Mouse (Mus musculus) hindbrain, embryonic 10.5 days (tissue): ENCODE measurements around the gene Tes3-ps. TPM values are rescaled to one million over a fixed set of nuclear protein-coding genes. Genes with fewer than 3 reads are reported as not detected.

Source experiments
- DNase-seq: peaks from one replicate; pipeline ENCODE4 v3.0.0-alpha.2; 2017; ENCODE audit warnings: low spot score
- H3K27ac ChIP-seq: fragments of 300-500 bp; sonication (generic); 2 replicates; pipeline ENCODE4 v1.5.1; 2016; ENCODE audit warnings: mild to moderate bottlenecking, moderate library complexity
- H3K27me3 ChIP-seq: fragments of 300-500 bp; sonication (generic); 2 replicates; pipeline ENCODE4 v1.6.1; 2016; ENCODE audit warnings: mild to moderate bottlenecking; ENCODE audit not compliant: poor library complexity, insufficient read depth, severe bottlenecking
- H3K36me3 ChIP-seq: fragments of 300-500 bp; sonication (generic); 2 replicates; pipeline ENCODE4 v1.6.1; 2016; ENCODE audit warnings: mild to moderate bottlenecking, moderate library complexity
- H3K4me1 ChIP-seq: fragments of 300-500 bp; sonication (generic); replicated peaks from 2 replicates; pipeline ENCODE4 v1.6.1; 2016; ENCODE audit warnings: mild to moderate bottlenecking
- H3K4me3 ChIP-seq: fragments of 300-500 bp; sonication (generic); 2 replicates; pipeline ENCODE4 v1.5.1; 2016; ENCODE audit warnings: mild to moderate bottlenecking, moderate library complexity
- H3K9me3 ChIP-seq: fragments of 300-500 bp; sonication (generic); 2 replicates; pipeline ENCODE4 v1.6.1; 2016; ENCODE audit warnings: mild to moderate bottlenecking, moderate library complexity
- WGBS: fragments of 180-500 bp; shearing (Covaris S2); methylation state at CpG from one replicate; pipeline ENCODE4 v1.1.7; 2016; 5-methylcytosine and 5-hydroxymethylcytosine counted together
- polyA plus RNA-seq: library from polyadenylated mRNA; unstranded; fragments of >200 nt; fragmentation: Nextera tagmentation; extraction: Ambion mirVana; gene quantifications from 2 replicates; pipeline ENCODE4 v1.2.1, GENCODE M21; 2016

The Tes3-ps gene
- polyA plus RNA-seq, 1 experiment from 2014 or later: 1.1 TPM

DNA sequence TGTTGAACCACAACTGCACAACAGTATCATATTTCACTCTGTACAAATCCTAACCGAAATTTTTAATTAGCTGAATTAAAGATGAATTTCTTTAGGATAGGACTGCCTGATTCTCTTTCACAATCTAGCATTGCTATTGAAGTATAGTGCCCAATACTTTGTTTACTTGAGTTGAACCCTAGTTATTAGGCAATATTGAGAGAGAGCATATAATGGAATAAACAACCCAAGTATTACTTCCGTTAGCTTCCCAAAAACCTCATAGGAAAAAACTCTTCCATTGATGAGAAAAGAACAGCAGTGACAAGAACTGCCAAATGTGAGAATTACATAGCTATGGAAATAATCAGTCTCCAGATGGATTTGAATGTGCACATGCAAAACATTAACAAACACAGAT lies 33.1 kb downstream of the Tes3-ps start:
- no peak for DNase-seq
- no peaks in the 10 kb centered on the region for H3K36me3 ChIP-seq
- H3K4me1 ChIP-seq: no peaks in the 10 kb centered on the region
- no peak overlapping the region for H3K27ac ChIP-seq
- H3K4me3 ChIP-seq: no peak overlapping the region
- H3K27me3 ChIP-seq: no peaks in the 10 kb centered on the region
- no peaks in the 10 kb centered on the region for H3K9me3 ChIP-seq
- WGBS: 85% methylated on average over 2 of the region's 2 CpGs

DNA sequence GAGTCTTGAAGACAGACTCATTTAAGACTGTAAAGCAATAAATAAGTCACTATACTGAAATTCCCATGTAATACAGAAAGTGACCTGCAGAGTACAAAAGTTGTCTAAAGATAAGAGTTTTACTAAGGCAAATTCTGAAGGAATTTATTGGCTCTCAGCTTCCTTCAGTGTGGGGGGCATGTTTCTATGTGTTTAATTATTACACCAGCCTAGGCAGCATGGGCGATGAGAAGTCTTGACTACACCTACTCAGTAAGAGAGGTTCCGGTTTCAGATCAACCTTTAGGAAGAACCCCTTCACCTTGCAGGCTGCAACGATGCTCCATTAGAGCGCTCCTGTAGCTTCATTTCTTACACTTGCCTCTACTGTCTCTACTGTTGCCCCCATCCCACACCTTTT lies 37.5 kb downstream of the Tes3-ps start:
- H3K27me3 ChIP-seq: no peaks in the 10 kb centered on the region
- 92% methylated on average over 4 of the region's 4 CpGs for WGBS
- H3K9me3 ChIP-seq: no peaks in the 10 kb centered on the region
- no peak for DNase-seq
- H3K4me1 ChIP-seq: no peaks in the 10 kb centered on the region
- no peaks in the 10 kb centered on the region for H3K36me3 ChIP-seq
- H3K27ac ChIP-seq: no peak overlapping the region
- no peak overlapping the region for H3K4me3 ChIP-seq

DNA sequence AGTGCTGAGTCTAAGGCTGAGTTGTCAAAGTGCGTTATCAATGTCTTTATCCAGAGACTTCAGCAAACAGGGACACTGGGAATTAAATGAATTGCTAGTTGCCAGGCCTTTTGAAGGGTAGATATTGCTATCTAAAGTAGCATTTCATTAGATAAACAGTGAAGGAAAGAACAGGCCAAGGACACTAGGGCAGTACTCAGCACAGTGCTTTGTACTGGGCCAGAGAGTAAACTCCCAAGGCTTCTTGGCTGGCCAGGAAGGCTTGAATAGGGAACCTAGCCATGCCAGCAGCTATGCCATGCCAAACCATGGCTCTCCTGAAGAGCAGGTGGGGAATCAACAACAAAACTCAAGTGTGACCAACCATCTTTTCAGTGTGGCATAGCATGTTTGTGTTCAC lies 43.8 kb downstream of the Tes3-ps start:
- Histone ChIP-seq H3K4me3 (no peak overlapping the region), H3K4me1 (no peaks in the 10 kb centered on the region), H3K36me3 (no peaks in the 10 kb centered on the region), H3K9me3 (no peaks in the 10 kb centered on the region), H3K27ac (no peak overlapping the region), H3K27me3 (no peaks in the 10 kb centered on the region)
- 98% methylated on average over 1 of the region's 1 CpGs for WGBS
- DNase-seq: no peak

DNA sequence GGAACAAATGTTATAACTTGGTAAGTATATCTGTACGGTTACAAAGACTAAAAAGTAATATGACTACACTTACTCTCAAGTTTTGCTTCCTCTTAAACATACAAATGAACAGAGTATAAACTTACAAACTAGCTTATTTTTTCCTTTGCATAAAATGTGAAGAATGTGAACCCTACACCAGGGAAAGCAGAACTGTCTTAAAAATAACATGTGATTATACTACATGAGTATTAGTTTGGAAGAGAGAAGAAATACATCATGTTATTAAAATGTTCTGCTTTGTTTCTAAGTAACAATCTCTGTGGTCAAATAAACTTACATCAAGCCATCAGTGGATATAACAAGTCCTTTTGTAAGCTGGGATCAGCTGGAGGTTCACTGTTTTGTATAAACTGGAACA lies 45.6 kb downstream of the Tes3-ps start:
- Histone ChIP-seq H3K9me3 (no peaks in the 10 kb centered on the region), H3K27ac (no peak overlapping the region), H3K4me1 (no peaks in the 10 kb centered on the region), H3K27me3 (no peaks in the 10 kb centered on the region), H3K36me3 (no peaks in the 10 kb centered on the region), H3K4me3 (no peak overlapping the region)
- DNase-seq: no peak
- 89% methylated on average over 1 of the region's 1 CpGs for WGBS

DNA sequence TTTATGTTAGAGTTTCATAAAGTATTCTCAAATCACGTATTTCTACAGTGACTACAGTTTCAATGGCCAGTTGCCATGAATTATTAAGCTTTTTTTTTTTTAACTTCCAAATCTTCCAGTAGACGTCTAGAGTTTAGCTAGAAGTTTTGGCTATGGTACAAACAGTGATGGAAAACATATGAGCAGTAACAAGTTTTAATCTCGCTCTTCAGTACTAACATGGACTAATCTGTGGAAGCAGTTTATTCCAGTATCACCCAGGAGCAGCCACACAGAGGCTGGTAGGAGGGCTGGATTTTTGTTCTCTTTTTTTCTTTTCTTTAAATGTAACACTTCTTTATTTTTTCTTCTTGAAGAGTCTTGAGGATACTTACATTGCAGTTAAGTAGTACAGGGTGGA lies 51.2 kb downstream of the Tes3-ps start, which contains the start of gene Aspn:
TSS of gene Aspn (plus strand) at position 165 of the 400 bp plus-strand sequence.
- Histone ChIP-seq H3K4me3 (no peak within 1 kb of the TSS), H3K9me3 (no peaks in the 10 kb centered on the region), H3K4me1 (no peaks in the 10 kb centered on the region), H3K36me3 (no peaks in the 10 kb centered on the region), H3K27ac (no peak within 1 kb of the TSS), H3K27me3 (no peaks in the 10 kb centered on the region)
- no peak for DNase-seq
- WGBS: 88% methylated on average over 3 of the region's 3 CpGs

DNA sequence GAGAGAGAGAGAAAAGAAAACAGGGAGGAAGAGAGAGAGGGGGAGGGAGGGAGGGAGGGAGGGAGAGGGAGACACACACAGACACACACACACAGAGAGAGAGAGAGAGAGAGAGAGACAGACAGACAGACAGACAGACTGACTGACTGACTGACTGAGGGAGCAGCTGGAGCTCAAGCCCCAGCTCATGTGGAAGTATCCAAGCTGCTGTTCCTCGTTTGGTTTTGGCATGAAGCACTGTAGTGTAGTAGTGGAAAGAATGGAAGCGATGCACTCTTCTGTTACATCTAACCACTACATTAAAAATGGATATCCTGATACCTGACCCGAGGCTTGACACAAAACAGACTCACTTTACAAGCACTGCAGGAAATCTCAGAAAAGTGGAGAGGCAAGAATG lies 52.5 kb downstream of the Tes3-ps start:
- DNase-seq: no peak
- 77% methylated on average over 3 of the region's 3 CpGs for WGBS

More for the DNA sequence above, 52.5 kb downstream of the Tes3-ps start:
- Histone ChIP-seq H3K4me1 (no peaks in the 10 kb centered on the region), H3K36me3 (no peaks in the 10 kb centered on the region), H3K27ac (no peak overlapping the region), H3K9me3 (no peaks in the 10 kb centered on the region), H3K27me3 (no peaks in the 10 kb centered on the region), H3K4me3 (no peak overlapping the region)

Other genes with a start within 250 kb of the Tes3-ps start
- gene Susd3, start 244.6 kb upstream of the Tes3-ps start, polyA plus RNA-seq: 1.4 and 1.6 TPM in 2 replicates
- gene Fgd3, start 173.0 kb upstream of the Tes3-ps start, polyA plus RNA-seq: 0.98 TPM in 2 replicates
- 31.8 and 32.0 TPM in 2 replicates for gene Bicd2, start 151.7 kb upstream of the Tes3-ps start, polyA plus RNA-seq
- 19.5 and 20.0 TPM in 2 replicates for gene Ippk, start 72.1 kb upstream of the Tes3-ps start, polyA plus RNA-seq
- gene Ecm2, start 11.5 kb downstream of the Tes3-ps start, polyA plus RNA-seq: 0.52 and 0.63 TPM in 2 replicates
- 0.07 and 0.17 TPM in 2 replicates for gene Aspn, start 51.1 kb downstream of the Tes3-ps start, polyA plus RNA-seq
- gene Omd, start 89.1 kb downstream of the Tes3-ps start, polyA plus RNA-seq: 0.82 and 1.6 TPM in 2 replicates
- 2.7 and 5.3 TPM in 2 replicates for gene Ogn, start 114.7 kb downstream of the Tes3-ps start, polyA plus RNA-seq
- 31.9 and 35.1 TPM in 2 replicates for gene Cenpp, start 159.5 kb downstream of the Tes3-ps start, polyA plus RNA-seq
- gene Nol8, start 159.8 kb downstream of the Tes3-ps start, polyA plus RNA-seq: 15.2 and 23.1 TPM in 2 replicates
- 98.0 and 111 TPM in 2 replicates for gene Iars, start 188.8 kb downstream of the Tes3-ps start, polyA plus RNA-seq